Mouse (Mus musculus): ENCODE data around the gene Vkorc1l1. TPM values are rescaled to one million over a fixed set of nuclear protein-coding genes. Genes with fewer than 3 reads are reported as not detected.

Gene Vkorc1l1
- 40.5 TPM for polyA plus RNA-seq (2014; fragmentation: Illumina TruSeq; extraction: RNeasy Lipid Tissue Mini Kit (QIAGEN cat#74804); ENCODE audit: low read depth, low replicate concordance)

GRCm38 (mm10) chr5:129941495-129942045, at the start of gene Vkorc1l1:
Gene Vkorc1l1 (plus strand): TSS chr5:129941970.

GRCm38 (mm10) chr5:129895198-129896088, 46.3 kb upstream of the Vkorc1l1 start, which contains the start of gene Zbed5:
Gene Zbed5 (plus strand): TSS chr5:129895723.

GRCm38 (mm10) chr5:129898449-129898848, 43.3 kb upstream of the Vkorc1l1 start, which contains the start of gene Phkg1:
Gene Phkg1 (minus strand): TSS chr5:129898549.

GRCm38 (mm10) chr5:129908242-129908965, 33.4 kb upstream of the Vkorc1l1 start, which contains the start of gene Nupr1l:
Gene Nupr1l (plus strand): TSS chr5:129908540.

GRCm38 (mm10) chr5:130002301-130003146, 60.8 kb downstream of the Vkorc1l1 start, which contains the start of gene Gusb:
Gene Gusb (minus strand): TSS chr5:130003049.

GRCm38 (mm10) chr5:130029142-130029897, 87.5 kb downstream of the Vkorc1l1 start, which contains the start of the genes Asl and Crcp:
Gene Asl (minus strand): TSS chr5:130029247.
Gene Crcp (plus strand): TSS chr5:130029290.

Other genes starting within 250 kb of the Vkorc1l1 start
- not detected for gene Sept14, start 233.5 kb upstream of the Vkorc1l1 start, polyA plus RNA-seq (2014; fragmentation: Illumina TruSeq; extraction: RNeasy Lipid Tissue Mini Kit (QIAGEN cat#74804); ENCODE audit: low read depth, low replicate concordance)
- 52.7 TPM for gene Mrps17, start 226.5 kb upstream of the Vkorc1l1 start, polyA plus RNA-seq (2014; fragmentation: Illumina TruSeq; extraction: RNeasy Lipid Tissue Mini Kit (QIAGEN cat#74804); ENCODE audit: low read depth, low replicate concordance)
- gene Nipsnap2, start 216.9 kb upstream of the Vkorc1l1 start, polyA plus RNA-seq (2014; fragmentation: Illumina TruSeq; extraction: RNeasy Lipid Tissue Mini Kit (QIAGEN cat#74804); ENCODE audit: low read depth, low replicate concordance): 12.0 TPM
- gene Psph, start 154.5 kb upstream of the Vkorc1l1 start, polyA plus RNA-seq (2014; fragmentation: Illumina TruSeq; extraction: RNeasy Lipid Tissue Mini Kit (QIAGEN cat#74804); ENCODE audit: low read depth, low replicate concordance): 1.5 TPM
- 4.9 TPM for gene Sumf2, start 95.0 kb upstream of the Vkorc1l1 start, polyA plus RNA-seq (2014; fragmentation: Illumina TruSeq; extraction: RNeasy Lipid Tissue Mini Kit (QIAGEN cat#74804); ENCODE audit: low read depth, low replicate concordance)
- 591 TPM for gene Chchd2, start 54.5 kb upstream of the Vkorc1l1 start, polyA plus RNA-seq (2014; fragmentation: Illumina TruSeq; extraction: RNeasy Lipid Tissue Mini Kit (QIAGEN cat#74804); ENCODE audit: low read depth, low replicate concordance)
- 1.4 TPM for gene Zbed5, start 46.2 kb upstream of the Vkorc1l1 start, polyA plus RNA-seq (2014; fragmentation: Illumina TruSeq; extraction: RNeasy Lipid Tissue Mini Kit (QIAGEN cat#74804); ENCODE audit: low read depth, low replicate concordance)
- gene Phkg1, start 43.4 kb upstream of the Vkorc1l1 start, polyA plus RNA-seq (2014; fragmentation: Illumina TruSeq; extraction: RNeasy Lipid Tissue Mini Kit (QIAGEN cat#74804); ENCODE audit: low read depth, low replicate concordance): not detected
- 2.3 TPM for gene Nupr1l, start 33.4 kb upstream of the Vkorc1l1 start, polyA plus RNA-seq (2014; fragmentation: Illumina TruSeq; extraction: RNeasy Lipid Tissue Mini Kit (QIAGEN cat#74804); ENCODE audit: low read depth, low replicate concordance)
- gene Gusb, start 61.1 kb downstream of the Vkorc1l1 start, polyA plus RNA-seq (2014; fragmentation: Illumina TruSeq; extraction: RNeasy Lipid Tissue Mini Kit (QIAGEN cat#74804); ENCODE audit: low read depth, low replicate concordance): 10.7 TPM
- 64.9 TPM for gene Asl, start 87.3 kb downstream of the Vkorc1l1 start, polyA plus RNA-seq (2014; fragmentation: Illumina TruSeq; extraction: RNeasy Lipid Tissue Mini Kit (QIAGEN cat#74804); ENCODE audit: low read depth, low replicate concordance)
- gene Crcp, start 87.3 kb downstream of the Vkorc1l1 start, polyA plus RNA-seq (2014; fragmentation: Illumina TruSeq; extraction: RNeasy Lipid Tissue Mini Kit (QIAGEN cat#74804); ENCODE audit: low read depth, low replicate concordance): 14.4 TPM
- 14.5 TPM for gene Tpst1, start 131.4 kb downstream of the Vkorc1l1 start, polyA plus RNA-seq (2014; fragmentation: Illumina TruSeq; extraction: RNeasy Lipid Tissue Mini Kit (QIAGEN cat#74804); ENCODE audit: low read depth, low replicate concordance)
- 1.0 TPM for gene Kctd7, start 202.9 kb downstream of the Vkorc1l1 start, polyA plus RNA-seq (2014; fragmentation: Illumina TruSeq; extraction: RNeasy Lipid Tissue Mini Kit (QIAGEN cat#74804); ENCODE audit: low read depth, low replicate concordance)
- gene Rabgef1, start 229.8 kb downstream of the Vkorc1l1 start, polyA plus RNA-seq (2014; fragmentation: Illumina TruSeq; extraction: RNeasy Lipid Tissue Mini Kit (QIAGEN cat#74804); ENCODE audit: low read depth, low replicate concordance): 14.8 TPM

Measured in liver, adult 10 weeks (tissue).